Mouse (Mus musculus): ENCODE data around the gene Pax7.

The Pax7 gene

DNA sequence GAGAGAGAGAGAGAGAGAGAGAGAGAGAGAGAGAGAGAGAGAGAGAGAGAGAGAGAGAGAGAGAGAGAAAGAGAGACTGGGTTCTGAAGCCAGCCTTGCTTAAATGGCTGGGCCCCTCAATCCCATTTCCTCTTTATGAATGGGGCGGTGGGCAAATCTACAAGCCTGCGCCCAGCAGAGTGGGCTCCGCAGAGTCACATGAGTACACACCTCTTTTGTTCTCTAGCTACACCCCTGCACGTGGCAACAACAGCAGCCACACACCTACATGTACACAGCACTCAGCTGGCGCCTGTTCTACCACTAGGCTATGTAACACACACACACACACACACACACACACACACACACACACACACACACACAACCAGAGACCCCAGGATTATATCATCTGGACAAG, 21.9 kb downstream of the Pax7 start:
- DNase-seq (ENCODE audit: low read depth): no peak

DNA sequence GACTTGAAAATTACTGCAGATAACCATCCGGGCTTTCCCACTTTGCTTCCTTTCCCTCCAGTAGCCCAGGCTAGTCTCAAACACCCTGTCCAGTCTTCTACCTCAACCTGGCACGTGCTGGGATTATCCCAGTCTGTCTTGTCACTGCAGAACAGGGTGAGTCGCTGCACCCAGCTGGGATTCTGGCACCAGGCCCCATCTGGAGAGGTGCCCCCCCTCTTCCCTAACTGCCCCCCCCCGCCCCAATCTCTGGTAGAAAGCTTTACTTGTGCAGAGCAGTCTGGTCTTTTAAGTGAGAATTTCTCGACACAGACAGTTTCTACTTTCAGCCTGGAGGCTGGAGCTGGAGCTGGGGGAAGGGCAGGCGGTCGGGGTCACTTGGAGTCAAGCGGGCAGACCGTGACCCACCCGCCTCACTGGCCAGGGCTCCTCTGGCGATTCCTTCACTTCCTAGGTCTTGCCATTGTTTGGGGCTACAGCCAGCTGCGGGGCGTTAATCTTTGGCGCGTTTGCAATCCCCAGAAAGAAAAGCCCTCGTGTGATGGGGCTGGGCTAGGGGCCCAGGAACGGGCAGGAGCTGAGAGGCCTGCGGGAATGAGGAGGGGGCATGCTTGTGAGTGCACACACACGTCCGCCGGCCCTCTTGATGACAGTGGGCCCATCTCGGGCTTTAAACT, 22.4 kb downstream of the Pax7 start:
- DNase-seq (ENCODE audit: low read depth): no peak

- no peak for DNase-seq (ENCODE audit: low read depth)
Measured at GRCm38 (mm10) chr4:139809381-139809820, 23.9 kb downstream of the Pax7 start.

GRCm38 (mm10) chr4:139807820-139808219, 25.5 kb downstream of the Pax7 start:
- DNase-seq (ENCODE audit: low read depth): no peak

- DNase-seq (ENCODE audit: low read depth): no peak
Measured at GRCm38 (mm10) chr4:139807191-139807808, 26.0 kb downstream of the Pax7 start.

- no peak for DNase-seq (ENCODE audit: low read depth)
Measured at GRCm38 (mm10) chr4:139804896-139805295, 28.4 kb downstream of the Pax7 start.

- DNase-seq (ENCODE audit: low read depth): no peak
Measured at GRCm38 (mm10) chr4:139803981-139804380, 29.3 kb downstream of the Pax7 start.

DNA sequence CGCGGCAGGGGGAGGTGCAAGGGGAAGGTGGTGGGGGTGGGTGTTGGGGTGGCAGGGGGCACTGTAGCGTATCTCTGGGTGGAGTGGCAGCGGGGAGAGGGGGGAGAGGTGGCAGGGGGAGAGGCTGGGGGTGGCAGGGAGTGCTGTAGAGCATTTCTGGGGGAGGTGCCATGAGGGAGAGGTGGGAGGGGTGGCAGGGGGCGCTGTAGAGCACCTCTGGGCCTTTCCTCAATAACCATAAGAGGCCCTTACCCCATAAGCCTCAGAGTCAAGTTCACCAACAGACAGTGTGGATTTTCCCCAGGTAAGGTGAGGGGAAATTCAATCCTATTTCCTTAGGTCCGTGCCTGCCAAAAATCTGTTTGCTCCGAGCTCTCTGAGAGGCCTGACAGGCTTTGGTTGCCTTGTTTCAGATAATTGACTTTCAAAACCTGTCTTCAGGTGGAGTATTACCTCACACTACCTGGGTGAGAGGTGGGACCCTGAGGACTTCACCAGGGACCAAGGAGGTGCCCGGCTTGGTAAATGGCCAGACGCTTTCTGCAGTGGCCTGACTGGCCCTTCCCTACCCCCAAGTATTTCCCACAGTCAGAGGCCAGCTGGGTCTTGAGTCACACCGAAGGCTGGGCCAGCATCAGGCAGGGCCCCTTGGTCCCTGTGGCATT, 33.8 kb downstream of the Pax7 start:
- DNase-seq (ENCODE audit: low read depth): no peak

DNA sequence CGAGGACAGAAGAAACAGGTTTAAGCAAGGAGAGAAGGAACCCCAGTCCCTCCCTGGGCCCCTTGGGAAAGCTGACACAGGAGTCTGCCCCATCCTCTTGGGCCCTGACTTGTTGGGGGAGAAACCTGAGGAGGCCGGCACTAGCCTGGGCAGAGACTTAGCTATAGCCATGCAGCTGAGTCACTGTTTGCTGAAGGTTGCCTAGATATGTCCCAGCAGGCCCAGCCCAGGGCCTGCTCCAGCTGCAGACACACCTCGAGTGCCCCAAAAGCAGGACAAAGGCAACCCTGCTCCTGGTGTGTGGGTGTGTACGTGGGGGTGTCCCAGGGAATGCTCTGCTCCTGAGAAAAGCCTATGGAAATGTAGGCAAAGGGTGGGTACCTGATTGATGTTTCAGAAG, 36.0 kb downstream of the Pax7 start:
- no peak for DNase-seq (ENCODE audit: low read depth)

DNA sequence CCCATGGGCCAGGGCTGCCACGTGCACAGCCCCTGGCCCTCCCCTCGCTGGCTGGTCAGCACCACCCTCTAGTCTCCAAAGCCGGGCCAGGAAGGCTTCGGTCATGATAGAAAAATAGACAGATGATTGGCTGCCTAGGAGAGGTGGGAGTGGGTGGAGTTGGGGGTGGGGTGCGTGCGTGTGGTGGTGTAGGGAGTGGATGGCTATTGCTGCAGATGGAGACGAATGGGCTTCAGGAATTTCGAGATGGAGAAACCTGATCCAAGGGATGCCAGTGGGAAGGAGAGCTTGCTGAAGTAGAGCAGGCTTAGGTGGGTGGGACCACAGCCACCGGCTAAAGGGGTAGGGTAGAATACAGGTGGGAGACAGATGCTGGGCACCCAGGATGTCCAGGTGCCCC, 37.2 kb downstream of the Pax7 start:
- no peak for DNase-seq (ENCODE audit: low read depth)

- DNase-seq (ENCODE audit: low read depth): no peak
Measured at GRCm38 (mm10) chr4:139791168-139791567, 42.2 kb downstream of the Pax7 start.

- DNase-seq (ENCODE audit: low read depth): peak; percentile 62
Measured at GRCm38 (mm10) chr4:139789772-139790171, 43.6 kb downstream of the Pax7 start.

DNA sequence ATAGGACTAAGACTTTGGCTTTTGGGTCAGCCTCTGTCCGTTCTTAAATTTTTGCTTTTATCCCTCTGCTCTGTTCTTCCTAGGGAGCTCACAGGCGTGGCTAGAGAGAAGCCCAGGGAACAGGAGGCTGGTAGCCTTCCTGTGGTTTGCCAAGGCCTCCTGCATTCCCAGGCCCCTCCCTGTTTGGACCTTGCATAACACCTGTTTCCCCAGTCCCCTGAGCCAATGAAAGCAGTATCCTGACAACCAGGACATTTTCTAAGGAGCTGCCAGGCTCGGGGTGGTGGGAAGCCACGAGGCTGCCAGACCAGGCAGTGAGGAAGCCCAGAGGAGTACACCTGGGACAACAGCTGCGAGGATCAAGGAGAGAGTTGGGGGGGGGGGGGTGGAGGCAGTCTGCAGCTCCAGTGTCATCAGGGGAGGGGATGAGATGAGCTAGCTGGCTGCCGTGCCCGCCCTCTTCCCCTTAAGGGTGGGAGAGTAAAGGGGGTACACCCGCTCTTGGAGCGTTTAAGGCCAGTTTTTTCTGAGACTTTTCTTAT, 50.3 kb downstream of the Pax7 start:
- DNase-seq (ENCODE audit: low read depth): no peak

- DNase-seq (ENCODE audit: low read depth): no peak
Measured at GRCm38 (mm10) chr4:139771125-139771631, 62.1 kb downstream of the Pax7 start.

DNA sequence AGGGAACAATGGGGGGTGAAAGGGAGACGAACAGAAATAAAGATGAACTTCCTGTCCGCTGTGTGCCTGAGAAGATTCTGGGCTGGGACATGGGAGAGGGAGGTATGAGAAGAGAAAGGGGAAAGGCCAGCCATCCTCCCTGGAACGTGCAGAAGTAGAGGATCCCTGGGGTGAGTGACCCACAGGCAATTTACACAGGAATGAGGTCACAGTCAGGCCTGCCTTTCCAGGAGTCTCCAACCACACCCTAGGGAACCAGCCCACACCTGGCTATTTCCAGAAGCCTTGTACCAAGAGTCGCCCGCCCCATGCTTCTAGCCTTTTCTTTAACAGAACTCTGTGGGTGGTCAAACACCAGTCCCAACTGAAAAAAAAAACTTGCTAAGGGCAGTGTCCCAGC, 65.5 kb downstream of the Pax7 start:
- DNase-seq (ENCODE audit: low read depth): no peak

DNA sequence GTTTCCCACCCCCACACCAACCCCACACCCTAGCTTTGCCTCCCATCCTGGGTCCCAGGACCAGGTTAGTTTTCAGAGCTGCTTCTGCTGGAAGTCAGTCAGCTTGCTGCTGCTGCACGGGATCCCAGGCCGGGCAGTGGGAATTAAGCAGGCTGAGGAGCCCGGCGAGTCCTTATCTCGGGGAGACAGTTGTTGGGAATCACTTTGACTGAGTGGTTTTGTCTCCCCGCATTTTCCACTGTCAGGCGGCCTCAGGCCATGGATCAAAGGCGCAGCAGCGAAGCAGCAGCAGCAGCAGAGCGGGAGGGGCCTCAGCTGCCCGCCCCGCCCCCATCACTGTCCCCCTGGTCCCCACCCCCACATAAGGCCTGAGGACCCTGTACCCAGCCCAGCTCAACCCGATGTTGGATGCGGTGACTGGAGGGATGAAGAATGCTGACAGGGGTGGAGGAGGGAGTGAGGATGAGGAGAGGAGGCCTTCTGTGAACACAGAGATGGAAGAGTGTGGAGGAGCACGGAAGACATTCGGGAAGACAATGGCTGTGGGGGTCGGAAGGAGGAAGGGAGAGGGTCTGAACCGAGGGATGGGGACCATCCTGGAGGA, 66.1 kb downstream of the Pax7 start:
- no peak for DNase-seq (ENCODE audit: low read depth)

DNA sequence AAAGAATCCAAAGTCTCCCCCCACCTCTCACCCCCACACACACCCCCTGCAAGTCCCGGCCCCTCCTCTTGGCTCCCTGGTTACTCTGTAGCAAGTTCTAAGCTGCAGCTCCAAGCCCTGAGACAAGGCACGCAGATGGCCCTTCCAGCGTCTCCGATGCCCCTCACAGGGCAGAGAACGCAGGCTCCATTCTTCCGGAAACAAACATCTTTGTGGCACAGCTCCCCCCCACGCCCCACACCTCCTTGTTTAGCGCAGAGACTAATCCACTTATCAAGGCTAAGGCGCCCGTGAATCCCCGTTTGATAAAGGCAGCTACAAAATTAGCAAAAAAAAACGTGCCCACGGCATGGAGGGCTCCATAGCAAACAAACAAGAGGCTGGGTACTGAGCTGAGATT, 71.4 kb downstream of the Pax7 start:
- DNase-seq (ENCODE audit: low read depth): no peak

- DNase-seq (ENCODE audit: low read depth): no peak
Measured at GRCm38 (mm10) chr4:139760736-139761135, 72.6 kb downstream of the Pax7 start.

DNA sequence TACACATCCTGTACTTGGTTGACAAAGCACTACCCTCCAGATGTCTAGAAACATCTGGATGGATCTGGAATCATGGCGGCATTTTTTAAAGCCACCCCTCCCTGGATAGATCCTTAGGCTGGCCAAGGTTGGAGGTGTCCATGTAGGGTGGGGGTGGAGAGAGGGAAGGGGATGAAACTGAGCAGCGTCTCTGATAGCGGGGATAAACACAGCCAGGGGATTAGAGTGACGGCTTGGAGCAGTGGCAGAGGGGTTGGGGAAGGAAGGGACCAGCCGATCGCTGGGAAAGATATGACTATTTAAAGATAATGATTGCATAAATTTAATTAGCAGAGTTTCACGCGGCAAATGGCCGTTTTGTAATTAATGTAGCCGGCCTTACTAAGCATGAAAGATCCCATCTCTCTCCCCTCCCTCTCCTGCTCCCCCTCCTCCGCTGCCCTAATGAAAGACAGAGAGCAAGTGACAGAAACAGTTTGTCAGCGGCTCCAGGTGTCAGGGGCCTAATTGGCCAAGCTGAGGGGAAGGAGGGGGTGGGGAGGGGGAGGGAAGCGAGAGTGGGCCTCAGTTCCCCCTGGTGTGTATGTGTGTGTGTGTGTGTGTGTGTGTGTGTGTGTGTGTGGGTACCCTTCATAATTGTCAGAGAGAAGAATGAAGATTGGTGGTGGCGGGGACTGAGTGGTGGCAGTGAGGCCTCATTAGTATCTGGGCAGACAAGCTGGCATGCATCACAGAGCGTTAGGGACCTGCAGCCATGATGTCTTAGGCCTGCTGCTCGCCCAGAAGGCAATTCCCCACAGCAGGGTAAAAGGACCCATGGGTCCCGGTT, 74.6 kb downstream of the Pax7 start:
- no peak for DNase-seq (ENCODE audit: low read depth)

DNA sequence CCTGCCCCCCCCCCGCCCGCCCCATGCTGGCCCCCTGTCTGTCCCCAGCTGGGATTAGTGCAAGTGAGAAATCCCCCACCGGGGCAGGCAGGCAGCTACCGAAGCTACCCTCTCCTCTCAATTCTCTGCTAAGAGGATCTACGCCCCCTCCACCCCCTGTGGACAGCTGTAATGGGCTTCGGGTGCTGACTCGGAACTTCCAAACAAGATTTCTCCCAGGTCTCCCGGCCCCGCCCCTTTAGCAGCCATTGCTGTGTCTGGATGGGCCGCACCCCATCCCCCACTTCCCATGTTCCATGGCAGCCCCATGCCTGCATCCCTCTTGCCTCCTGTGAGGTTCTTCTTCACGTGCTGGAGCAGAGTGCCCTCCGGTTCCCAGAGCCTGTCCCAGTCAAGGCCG, 76.4 kb downstream of the Pax7 start:
- no peak for DNase-seq (ENCODE audit: low read depth)

DNA sequence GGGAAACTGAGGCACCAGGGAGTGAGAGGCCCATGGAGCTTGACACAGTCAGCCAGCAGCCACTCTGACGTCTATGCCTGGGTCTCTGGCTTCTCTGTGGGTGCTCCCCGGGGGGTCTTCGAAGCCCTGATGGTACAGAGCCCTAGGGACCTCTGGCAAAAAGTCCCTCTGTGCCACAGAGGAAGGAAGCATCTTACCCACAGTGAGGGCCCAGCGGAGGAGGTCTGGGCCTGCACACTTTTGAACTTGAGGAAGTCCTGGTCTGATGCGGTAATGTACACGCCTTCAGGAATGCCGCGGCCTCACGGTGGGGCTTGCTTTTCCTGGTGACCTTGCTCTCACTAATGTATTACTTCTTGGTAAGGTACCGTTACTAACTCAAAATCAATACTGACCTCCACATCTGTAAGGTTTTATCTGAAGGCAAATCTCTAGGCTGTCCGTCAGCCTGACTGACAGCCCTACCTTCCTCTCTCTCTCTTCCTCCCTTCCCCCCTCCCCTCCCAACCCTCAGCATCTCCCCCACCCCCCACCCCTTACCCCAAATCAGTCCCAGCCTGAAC, 79.1 kb downstream of the Pax7 start:
- DNase-seq (ENCODE audit: low read depth): peak; percentile 6
